ENCODE assay signal across 8 mouse cellular contexts in the genomic region with DNA sequence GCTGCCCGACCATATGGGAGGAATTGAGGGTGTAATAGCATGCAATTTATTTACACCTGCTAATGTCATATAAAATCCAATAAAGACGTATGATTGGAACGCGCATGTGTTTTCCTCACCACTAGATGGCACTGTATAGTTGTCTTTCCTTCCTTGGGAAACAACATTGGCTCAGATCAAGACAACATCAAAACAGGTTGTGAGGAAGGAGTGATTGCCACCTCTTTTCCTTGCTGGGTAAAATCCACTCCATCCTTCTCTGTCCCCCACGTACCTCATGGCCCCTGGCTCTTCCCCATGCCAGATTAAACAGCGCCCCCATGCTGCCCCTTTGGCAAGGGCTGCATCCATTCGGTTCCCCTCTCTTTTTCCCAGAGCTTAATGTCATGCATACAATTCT. TPM values are rescaled to one million over a fixed set of nuclear protein-coding genes. Genes with fewer than 3 reads are reported as not detected.
A peak's percentile ranks its signal among the peaks of the same experiment; 100 is the strongest.
DNase-seq lines count a peak whose midpoint lies in the region; TF ChIP-seq lines count a peak whose summit lies in the region.
"Had no signal": no experiment of that assay in that cellular context is flagged by ENCODE, and none has a peak within 500 bp of the region (broad histone marks: within the 10 kb centered on the region; RNA-seq: fewer than 3 reads in every experiment).

No protein-coding gene starts in this region.

- peak; percentile 47; the same call in 1 of the 2 replicates for TF ChIP-seq CTCF in olfactory bulb, adult 2 months (IDR thresholded peaks at IDR 0.05; ENCODE audit: insufficient read depth, low read depth, low read length)

- no peak for TF ChIP-seq POLR2A in olfactory bulb, adult 2 months (IDR thresholded peaks at IDR 0.05; ENCODE audit: insufficient read depth, low read depth, low read length)

- no peak overlapping the region for H3K4me3 ChIP-seq in olfactory bulb, adult 2 months (ENCODE audit: insufficient read depth, low read depth, low read length)
- H3K4me3 ChIP-seq: lung, embryonic 15.5 days had no signal

- peak; percentile 46 for DNase-seq in kidney, postnatal 36 days
- no peak for DNase-seq in kidney, postnatal 4 days
- DNase-seq in CD4-positive helper T cell, adult 2 months (ENCODE audit: low read depth, low spot score), result peak; percentile 56
- DNase-seq in Muller cell, postnatal 12 days (ENCODE audit: inconsistent ontology term), result peak; percentile 40
- peak; percentile 63 for DNase-seq in forelimb bud, embryonic 11.5 days (ENCODE audit: low read depth, low spot score)
- no peak for DNase-seq in heart, adult 11 months

- peaks cover 3% of the 10 kb centered on the region; the same call in 1 of the 2 replicates for H3K4me1 ChIP-seq in olfactory bulb, adult 2 months (ENCODE audit: control insufficient read depth, insufficient read depth, low read length)
- H3K4me1 ChIP-seq: lung, embryonic 15.5 days had no signal

- H3K27ac ChIP-seq in olfactory bulb, adult 2 months (ENCODE audit: insufficient read depth, low read depth, low read length), result no peak overlapping the region
- H3K27ac ChIP-seq: lung, embryonic 15.5 days had no signal

- 16% methylated on average over 7 of the region's 7 CpGs for WGBS in olfactory bulb, adult 2 months

RNA-seq across cellular contexts. Expression of a gene that starts 8.2 kb away (rescaled TPM):
- not detected in 2 replicates for polyA plus RNA-seq in olfactory bulb, adult 2 months (2012; ENCODE audit: insufficient read depth, insufficient read length, low replicate concordance, missing spikeins)

RNA-seq across cellular contexts. Expression of a gene that starts 23.4 kb away (rescaled TPM):
- 144 TPM in 1 of 2 replicates, not detected in the other for polyA plus RNA-seq in olfactory bulb, adult 2 months (2012; ENCODE audit: insufficient read depth, insufficient read length, low replicate concordance, missing spikeins)

Comparison
In these comparisons a context has a peak if more than half of its experiments do, and no peak if none do; other contexts are left out.
1. DNase-seq: peak in kidney, postnatal 36 days (2 of 2), CD4-positive helper T cell, adult 2 months (single experiment), Muller cell, postnatal 12 days (single experiment) and forelimb bud, embryonic 11.5 days (single experiment); none in kidney, postnatal 4 days (0 of 2) and heart, adult 11 months (single experiment).